Mouse (Mus musculus) thymus, adult 18-20 months (tissue): ENCODE results near the gene Hist1h2bp.
"Not testable (repeated sequence)": the region's sequence is repeated elsewhere in the genome, so short reads cannot be mapped to it uniquely, and the experiment has no call there.

Experiments used
- DNase-seq, 2 experiments: peaks; one replicate each; pipeline ENCODE4 v3.0.0; 2022; ENCODE audit warnings: mixed read lengths in 2 of 2

Gene Hist1h2bp

DNA sequence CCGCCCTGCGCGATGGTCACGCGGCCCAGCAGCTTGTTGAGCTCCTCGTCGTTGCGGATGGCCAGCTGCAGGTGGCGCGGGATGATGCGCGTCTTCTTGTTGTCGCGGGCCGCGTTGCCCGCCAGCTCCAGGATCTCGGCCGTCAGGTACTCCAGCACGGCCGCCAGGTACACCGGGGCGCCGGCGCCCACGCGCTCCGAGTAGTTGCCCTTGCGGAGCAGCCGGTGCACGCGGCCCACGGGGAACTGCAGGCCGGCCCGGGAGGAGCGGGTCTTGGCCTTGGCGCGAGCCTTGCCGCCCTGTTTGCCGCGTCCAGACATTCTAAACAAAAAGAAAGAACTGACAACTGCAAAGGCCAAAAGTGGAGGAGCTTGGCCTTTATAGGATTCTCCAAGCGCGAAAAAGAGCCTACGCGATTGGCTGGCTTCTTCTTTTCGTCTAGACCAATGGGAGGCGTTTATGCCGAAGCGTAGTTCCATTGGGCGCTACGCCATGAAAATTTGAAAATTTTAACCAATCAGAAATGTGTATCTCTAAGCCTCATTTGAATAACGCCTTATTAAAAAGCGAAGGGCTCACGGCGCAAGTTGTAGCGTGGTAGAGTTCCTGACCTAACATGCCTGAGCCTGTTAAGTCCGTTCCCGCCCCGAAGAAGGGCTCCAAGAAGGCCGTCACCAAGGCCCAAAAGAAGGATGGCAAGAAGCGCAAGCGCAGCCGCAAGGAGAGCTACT is at the start of gene Hist1h2bp, which contains the start of gene Hist1h2an:
TSS of gene Hist1h2bp (plus strand) at position 563 of the 731 bp plus-strand sequence.
TSS of gene Hist1h2an (minus strand) at position 320 of the 731 bp plus-strand sequence.
- DNase-seq: peak; percentile 71 to 91

DNA sequence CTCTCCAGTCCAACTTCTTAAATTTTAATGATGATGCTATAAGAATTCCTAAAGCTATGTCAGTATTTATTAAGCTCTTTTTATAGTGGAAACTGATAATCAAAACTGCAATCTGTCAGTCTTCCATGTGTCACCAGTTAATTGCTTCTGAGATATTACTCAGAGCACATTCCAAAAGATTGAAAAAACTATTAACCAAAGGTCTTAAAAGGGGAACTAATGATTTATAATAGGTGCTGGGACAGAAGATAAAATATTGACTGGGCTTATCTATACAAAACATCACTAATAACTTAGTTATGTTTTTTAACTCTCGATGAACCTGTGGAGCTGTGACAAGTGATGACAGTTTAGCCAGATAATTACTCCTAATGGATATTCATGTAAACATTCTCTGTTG is 42.3 kb upstream of the Hist1h2bp start:
- no peak for DNase-seq

DNA sequence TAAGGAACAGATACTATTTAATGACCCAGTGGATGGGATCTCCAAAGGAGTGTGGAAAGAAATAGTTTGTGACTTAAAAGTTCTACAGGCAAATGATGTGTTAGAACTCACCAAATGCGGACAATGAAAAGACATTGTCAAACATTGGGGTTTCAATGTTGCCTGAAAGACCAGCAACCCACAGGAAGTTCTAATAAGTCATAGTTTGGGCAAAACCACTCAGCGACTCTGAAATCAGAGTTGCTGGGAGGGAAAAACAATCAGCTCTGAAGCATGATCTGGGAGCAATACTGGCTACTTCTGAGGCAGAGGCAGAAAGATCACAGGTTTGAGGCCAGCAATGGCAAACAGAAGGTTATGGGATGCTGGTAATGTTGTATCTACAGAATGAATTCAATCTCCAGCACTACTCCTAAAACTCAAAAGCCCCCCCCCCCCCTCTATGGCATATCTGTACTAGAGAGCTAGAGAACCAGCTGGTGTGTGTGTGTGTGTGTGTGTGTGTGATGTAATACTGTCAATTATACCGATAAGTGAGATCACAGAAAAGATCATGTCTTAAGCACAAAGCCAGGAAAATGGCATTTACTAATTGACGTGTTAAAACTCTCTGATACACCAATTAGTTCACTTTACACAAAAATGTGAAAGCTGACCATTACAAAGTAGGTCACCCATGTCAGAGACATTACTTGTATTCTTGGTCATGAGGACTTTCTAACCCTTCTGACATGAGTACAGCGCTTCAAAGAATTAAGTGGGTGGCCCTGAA is 37.7 kb upstream of the Hist1h2bp start:
- no peak for DNase-seq

DNA sequence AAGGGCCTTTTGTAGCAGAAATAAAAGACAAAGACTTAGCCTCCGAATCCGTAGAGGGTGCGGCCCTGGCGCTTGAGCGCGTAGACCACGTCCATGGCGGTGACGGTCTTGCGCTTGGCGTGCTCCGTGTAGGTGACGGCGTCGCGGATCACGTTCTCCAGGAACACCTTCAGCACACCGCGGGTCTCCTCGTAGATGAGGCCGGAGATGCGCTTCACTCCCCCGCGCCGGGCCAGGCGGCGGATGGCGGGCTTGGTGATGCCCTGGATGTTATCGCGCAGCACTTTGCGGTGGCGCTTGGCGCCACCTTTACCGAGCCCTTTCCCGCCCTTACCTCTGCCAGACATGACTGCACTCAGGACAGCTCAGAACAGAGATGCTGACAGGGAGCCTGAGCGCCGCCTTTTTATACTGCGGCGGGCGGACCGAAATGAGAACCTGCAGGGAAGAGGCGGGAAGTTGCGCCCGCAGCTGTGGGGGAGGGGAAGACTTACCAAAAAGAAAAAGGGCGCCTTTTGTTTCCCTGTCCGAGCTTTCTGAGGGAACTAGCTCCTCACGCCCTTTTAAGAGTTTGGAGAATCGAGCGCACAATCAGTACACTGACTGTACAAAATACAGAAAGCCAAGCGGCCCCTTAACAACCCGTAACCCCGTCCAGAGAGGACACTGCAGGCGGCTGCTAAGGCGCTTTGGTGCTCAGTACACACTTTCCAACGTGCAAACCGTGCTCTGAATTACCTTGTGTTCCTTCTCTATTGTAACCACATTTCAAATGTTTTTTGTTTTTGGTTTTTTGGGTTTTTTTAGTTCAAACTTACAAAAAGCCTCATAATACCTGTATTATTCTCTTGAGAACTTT is 36.9 kb upstream of the Hist1h2bp start, which contains the start of gene Hist1h4k:
TSS of gene Hist1h4k (minus strand) at position 347 of the 859 bp plus-strand sequence.
- peak; percentile 88 to 94 for DNase-seq

DNA sequence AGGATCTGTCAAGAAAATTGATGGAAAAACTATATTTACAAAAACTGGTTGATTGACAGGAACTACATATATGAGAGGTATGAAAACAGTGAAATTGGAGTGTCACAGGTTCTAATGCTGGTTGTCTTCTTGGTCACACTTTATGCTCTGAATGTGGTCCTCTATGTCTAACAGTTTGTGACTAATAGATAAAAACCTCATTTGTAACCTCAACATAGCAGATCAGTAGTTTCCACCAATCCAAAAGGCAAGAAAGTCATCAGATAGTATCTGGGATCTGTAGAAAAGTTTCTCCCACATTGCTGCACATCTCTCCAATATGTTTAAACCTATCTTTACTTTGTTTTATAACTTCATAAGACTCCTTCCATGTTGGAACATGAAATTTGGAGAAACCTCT is 35.8 kb upstream of the Hist1h2bp start:
- DNase-seq: no peak

DNA sequence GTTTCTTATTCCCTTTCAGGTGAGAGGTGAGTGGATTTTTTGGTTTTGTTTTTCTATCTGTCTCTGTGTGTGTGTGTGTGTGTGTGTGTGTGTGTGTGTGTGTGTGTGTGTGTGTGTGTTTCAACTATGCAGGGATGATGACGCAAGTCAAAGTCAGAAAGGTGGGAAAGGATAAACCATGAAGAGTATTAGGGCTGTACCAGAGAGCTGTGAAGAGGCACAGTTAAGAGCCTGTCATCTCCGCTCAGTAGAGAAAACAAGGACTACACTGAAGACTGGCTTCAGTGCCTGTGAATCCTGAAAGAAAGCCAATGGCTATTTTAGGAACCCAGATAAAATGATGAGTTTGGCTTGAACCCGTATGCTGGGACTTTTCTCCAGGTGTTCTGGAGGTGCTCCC is 35.4 kb upstream of the Hist1h2bp start:
- no peak for DNase-seq

DNA sequence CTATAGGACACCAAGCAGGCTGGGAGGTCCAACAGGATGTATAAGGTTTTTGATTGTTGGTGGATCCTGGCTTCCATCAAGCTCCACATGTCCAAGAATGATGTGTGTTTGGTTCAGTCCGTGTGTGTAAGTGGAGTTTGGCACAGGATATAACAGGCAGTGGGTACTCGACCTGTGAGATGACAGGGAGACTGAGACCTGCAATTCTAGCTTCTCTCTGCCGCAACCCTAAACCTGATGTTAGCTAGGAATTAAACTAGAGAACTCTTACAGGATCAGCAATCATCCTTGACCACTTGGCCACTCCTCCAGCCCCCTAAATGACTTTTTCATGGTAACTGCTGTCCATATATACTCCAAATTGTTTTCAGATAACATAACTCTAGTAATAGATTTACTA is 34.9 kb upstream of the Hist1h2bp start:
- no peak for DNase-seq

DNA sequence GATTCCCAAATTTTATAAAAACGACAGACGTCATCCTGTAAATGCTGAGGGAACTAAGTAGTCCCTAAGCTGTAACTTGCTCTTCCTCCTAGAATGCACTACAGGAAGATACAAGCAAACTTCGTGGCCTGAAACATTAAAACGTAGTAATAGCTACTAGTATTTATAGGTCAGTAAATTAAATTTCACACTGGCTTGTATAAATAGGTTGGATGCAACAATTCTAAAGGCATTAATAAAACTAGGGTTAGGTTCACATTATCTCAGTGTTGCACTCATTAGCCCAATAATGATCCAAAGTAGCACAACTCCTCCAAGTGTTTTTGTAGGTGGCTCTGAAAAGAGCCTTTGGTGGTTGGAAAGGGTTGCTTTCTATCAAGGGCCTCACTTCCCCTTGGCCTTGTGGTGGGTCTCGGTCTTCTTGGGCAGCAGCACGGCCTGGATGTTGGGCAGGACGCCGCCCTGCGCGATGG is 34.2 kb upstream of the Hist1h2bp start:
- DNase-seq: no peak

DNA sequence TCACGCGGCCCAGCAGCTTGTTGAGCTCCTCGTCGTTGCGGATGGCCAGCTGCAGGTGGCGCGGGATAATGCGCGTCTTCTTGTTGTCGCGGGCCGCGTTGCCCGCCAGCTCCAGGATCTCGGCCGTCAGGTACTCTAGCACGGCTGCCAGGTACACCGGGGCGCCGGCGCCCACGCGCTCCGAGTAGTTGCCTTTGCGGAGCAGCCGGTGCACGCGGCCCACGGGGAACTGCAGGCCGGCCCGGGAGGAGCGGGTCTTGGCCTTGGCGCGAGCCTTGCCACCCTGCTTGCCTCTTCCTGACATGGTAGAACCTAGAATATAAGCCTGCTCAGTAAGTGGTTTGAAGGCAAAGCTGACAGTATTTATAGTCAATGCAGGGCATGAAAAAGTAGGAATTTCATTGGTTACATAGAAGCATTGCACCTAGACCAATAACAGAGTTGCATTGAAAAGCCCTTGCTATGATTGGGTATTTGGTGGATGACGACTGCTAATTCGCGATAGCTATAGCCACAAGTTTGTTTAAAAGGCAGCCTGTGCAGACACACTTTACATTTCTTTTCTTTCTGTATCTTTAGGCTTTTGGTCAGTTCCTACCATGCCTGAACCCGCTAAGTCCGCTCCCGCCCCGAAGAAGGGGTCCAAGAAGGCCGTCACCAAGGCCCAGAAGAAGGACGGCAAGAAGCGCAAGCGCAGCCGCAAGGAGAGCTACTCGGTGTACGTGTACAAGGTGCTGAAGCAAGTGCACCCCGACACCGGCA is 33.6 kb upstream of the Hist1h2bp start, which contains the start of the genes Hist1h2ak and Hist1h2bn:
TSS of gene Hist1h2ak (minus strand) at position 304 of the 762 bp plus-strand sequence.
TSS of gene Hist1h2bn (plus strand) at position 600 of the 762 bp plus-strand sequence.
- peak; percentile 56 to 76 for DNase-seq

DNA sequence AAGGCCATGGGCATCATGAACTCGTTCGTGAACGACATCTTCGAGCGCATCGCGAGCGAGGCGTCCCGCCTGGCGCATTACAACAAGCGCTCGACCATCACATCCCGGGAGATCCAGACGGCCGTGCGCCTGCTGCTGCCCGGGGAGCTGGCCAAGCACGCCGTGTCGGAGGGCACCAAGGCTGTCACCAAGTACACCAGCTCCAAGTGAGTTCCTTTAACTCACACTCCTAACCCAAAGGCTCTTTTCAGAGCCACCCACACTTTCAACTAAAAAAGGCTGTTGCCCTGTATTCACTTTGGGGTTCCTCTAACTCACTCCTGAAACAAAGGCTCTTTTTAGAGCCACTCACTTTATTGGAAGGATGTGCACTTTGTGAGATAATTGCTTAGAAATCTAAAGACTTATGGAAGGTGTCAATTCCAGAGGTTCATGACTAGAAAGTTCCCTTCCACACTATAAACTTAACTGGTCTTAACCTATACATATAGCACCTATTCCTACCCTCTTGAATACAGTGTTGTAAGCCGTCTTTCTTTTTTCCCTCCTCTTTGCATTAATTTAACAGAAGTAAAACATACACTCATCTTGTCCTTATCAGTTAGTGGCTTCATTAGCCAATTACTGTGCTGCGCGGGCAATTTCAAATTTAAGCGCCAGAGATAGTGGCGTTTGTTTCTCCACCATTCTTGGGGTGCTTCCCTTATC is 32.8 kb upstream of the Hist1h2bp start:
- DNase-seq: not testable (repeated sequence)

DNA sequence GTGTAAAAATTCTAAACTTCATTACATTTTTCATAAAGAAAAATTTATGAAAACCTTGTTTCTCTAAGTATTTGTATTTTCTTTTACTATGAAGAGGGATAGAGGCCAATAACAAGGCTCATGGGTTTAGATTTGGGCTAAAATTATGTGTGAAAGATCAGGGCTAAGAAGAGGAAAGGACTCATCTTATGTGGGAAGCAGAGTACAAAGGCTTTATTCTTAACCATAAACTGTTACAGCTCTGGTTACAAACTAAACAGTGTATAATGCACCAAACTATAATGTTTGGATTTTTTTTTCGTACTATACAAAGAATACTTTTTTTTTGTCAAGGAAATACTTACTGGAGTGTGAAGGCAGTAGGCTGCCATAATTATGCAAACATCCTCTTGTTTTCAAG is 31.6 kb upstream of the Hist1h2bp start:
- no peak for DNase-seq

DNA sequence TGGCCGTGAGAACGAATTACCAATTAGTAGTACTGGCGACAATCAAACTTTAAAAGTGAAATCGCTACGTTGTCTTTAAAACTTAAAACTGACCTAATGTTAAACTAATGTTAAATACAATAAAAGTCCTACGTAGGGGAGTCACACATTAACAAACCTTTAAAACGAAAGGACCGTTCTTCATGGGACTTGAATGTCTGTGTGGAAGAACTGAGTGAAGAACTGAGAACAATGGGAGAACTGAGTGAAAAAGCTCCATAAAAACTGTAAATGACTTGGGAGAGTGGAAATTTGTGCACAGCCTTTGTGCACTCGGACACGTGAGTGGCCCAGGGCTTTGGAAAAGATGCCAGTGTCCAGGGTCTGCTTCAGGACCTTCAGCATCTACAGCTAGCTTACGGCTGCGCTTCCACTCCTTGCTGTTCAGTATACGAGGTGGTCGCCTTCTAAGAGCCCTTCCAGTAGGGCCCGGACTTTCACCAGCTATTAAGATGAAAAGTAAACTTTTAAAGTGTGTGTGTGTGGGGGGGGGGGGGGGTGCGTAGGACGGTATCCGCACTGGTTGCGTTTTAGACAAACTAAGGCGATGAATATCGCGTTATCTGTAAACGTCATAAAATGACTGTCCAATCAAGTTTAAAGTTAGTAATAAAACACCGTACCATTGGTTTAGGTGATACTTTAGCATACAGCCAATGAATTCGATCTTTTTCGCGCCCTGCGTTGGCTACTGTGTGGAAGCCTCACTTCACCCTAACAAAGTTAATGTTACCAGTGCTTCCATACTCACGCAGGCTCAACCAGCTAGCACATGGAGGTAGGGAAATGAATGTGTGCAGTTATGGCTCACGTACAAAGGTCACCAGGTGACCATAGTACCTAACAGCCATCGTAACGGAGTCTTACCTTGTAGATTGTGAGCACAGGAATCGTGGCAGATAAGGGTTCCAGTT is 8.2 kb upstream of the Hist1h2bp start:
- DNase-seq: peak; percentile 50 to 74

DNA sequence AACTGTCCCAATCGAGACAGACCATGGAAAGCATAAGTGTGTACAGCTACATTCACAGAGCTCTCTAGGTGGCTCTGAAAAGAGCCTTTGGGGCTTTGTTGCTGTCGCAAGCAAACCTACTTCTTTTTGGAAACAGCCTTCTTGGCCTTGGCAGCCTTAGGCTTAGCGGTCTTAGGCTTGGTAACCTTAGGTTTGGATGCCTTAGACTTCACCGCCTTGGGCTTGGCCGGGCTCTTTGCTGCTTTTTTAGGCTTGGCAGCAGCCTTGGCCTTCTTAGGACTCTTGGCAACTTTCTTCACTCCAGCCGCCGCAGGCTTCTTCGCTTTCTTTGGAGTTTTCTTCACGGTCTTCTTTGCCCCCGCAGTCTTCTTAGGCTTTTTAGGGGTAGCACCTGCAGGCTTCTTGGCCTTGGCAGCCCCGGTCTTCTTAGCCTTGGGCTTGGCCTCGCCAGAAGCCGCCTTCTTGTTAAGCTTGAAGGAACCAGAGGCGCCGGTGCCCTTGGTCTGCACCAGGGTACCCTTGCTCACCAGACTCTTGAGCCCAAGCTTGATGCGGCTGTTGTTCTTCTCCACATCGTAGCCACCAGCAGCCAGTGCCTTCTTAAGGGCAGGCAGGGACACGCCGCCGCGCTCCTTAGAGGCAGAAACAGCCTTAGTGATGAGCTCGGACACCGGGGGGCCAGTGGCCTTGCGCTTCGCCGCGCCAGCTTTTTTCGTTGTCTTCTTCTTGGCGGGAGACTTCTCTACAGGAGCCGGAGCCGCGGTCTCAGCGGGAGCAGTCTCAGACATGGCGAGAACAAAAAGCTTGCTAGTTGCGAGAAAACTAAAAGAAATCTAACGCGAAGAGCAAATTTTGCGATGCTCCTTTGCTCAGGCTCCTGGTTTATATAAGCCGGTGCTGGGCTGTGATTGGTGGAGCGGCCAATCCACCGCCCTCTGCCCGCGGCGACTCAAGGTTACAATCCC is 7.2 kb upstream of the Hist1h2bp start, which contains the start of gene Hist1h1b:
TSS of gene Hist1h1b (minus strand) at position 859 of the 965 bp plus-strand sequence.
- peak; percentile 62 to 76 for DNase-seq

DNA sequence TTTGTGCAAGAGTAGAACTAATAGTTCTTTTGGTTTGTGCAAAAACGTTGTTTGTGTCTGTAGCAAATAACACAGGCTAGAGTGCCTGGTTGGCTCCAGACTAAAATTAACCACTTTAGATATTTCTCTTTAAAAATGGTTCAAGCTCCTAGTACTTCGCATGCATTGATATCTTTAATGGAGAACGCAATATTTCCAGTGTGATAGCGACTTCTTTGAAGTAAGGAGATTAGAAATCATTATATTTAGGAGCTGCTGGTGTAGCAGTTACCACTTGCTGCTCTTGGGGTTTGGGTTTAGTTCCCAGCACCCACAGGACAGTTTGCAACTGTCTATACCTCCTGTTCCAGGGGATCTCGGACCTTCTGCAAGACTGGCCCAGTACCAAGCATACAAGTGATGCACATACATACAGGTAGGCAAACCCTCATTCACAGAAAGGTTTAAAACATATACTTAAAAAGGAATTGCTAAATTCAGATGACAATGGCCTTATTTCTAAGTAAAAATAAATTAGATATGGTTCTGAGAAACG is 6.2 kb upstream of the Hist1h2bp start:
- no peak for DNase-seq

DNA sequence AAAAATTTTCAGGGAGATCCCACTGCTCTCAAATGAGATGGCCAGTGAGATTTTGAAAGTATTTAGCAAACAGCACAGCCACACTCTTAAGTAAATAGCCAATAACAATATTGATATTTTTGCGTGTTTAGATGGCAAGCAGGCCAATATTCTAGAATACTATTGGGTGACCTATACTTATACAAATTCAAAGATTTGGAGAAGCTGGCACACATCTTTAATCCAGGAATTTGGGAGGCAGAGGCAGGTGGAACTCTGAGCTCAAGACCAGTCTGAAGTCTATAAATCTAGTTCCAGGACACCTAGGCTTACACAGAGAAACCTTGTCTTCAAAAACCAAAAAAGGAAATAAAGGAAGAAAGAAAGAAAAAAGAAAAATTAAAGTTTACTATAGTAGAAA is 5.6 kb upstream of the Hist1h2bp start:
- DNase-seq: no peak

DNA sequence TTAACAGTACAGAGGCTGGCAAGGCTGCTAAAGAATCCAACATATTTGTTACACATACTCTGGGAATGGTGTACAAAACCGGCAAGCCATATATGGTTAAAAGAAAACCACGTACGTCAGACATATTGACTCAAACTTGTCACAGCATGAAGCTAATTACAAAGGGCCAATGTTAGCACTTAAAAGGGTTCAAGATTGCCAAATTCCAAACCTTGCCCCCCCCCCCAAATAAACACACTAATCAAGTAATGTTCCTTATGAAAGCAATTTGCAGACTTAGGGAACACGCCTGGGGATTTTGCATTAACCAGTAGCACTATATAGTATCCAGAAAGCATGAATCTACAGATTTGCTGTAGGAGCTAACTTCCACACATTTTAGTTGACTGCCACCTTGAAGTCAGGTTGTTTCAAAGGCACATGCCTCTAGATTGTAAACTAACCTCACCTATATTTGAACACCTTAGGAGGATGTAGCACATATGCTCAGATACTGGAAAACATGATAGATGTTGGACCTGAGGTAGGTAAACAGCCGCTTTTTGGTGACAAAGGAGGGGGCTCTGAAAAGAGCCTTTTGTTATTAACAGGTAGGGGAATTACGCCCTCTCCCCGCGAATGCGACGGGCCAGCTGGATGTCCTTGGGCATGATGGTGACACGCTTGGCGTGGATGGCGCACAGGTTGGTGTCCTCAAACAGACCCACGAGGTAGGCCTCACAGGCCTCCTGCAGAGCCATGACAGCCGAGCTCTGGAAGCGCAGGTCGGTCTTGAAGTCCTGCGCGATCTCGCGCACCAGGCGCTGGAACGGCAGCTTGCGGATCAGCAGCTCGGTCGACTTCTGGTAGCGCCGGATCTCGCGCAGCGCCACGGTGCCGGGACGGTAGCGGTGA is 4.7 kb upstream of the Hist1h2bp start:
- peak in 1 of 2 experiments; percentile 46 for DNase-seq

DNA sequence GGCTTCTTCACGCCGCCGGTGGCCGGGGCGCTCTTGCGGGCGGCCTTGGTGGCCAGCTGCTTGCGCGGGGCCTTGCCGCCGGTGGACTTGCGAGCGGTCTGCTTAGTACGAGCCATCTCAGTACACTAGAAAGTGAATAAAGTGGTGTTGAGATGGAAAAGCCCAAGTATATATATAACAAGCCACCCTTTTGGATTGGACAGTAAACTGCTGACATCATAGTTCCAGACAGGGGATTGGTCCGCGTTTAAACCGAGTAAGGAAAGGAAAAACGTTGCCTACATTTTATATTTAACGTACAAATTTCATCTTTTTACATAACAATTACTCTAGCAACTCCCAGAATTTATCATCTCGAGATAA is 4.0 kb upstream of the Hist1h2bp start, which contains the start of gene Hist1h3i:
TSS of gene Hist1h3i (minus strand) at position 116 of the 363 bp plus-strand sequence.
- DNase-seq: peak; percentile 24 to 61
